Mouse (Mus musculus): ENCODE measurements around the gene 4930503B20Rik.

GRCm38 (mm10) chr3:146661001-146661400, 9.9 kb upstream of the 4930503B20Rik start:
- no peak for TF ChIP-seq CTCF (IDR thresholded peaks at IDR 0.05; ENCODE audit: low read depth, low read length)
- TF ChIP-seq EP300 (IDR thresholded peaks at IDR 0.05; ENCODE audit: insufficient read depth, low read depth, low read length), result no peak

Measured in ES-Bruce4 (cell line).